Mouse (Mus musculus) bone marrow, adult 2 months (tissue): Measurements from ENCODE around the gene Kcnab1.

Experiments used
- CTCF ChIP-seq: fragments of 200-500 bp; IDR thresholded peaks from 2 replicates; pipeline ENCODE4 v1.5.1; 2011; ENCODE audit warnings: low read length, control low read depth; ENCODE audit not compliant: control insufficient read depth, insufficient read depth
- POLR2A ChIP-seq: fragments of 200-500 bp; IDR thresholded peaks from 2 replicates; pipeline ENCODE4 v1.6.1; 2011; ENCODE audit warnings: low read depth, mild to moderate bottlenecking, control low read depth, low read length, borderline replicate concordance; ENCODE audit not compliant: control insufficient read depth

GRCm38 (mm10) chr3:65374729-65375128 is 265.5 kb downstream of the Kcnab1 start:
- TF ChIP-seq POLR2A (no peak), CTCF (no peak)
